Mouse (Mus musculus): ENCODE results near the gene Kdelr3. TPM values are rescaled to one million over a fixed set of nuclear protein-coding genes. Genes with fewer than 3 reads are reported as not detected.

Kdelr3 gene
- polyA plus RNA-seq, 1 experiment from 2014 or later: 9.3 TPM

Small RNA genes lying within 50 kb of the gene (microRNA-seq; reads per million reads assigned to microRNA genes)
- gene Gm44302: not detected

Other genes starting within 250 kb of the Kdelr3 start
- 1.3 and 3.6 TPM in 2 replicates for gene Baiap2l2, start 230.9 kb upstream of the Kdelr3 start, polyA plus RNA-seq (2015; fragmentation: Nextera tagmentation; extraction: Ambion mirVana)
- 29.8 and 35.3 TPM in 2 replicates for gene Pla2g6, start 188.0 kb upstream of the Kdelr3 start, polyA plus RNA-seq (2015; fragmentation: Nextera tagmentation; extraction: Ambion mirVana)
- 0.85 and 0.86 TPM in 2 replicates for gene Maff, start 169.8 kb upstream of the Kdelr3 start, polyA plus RNA-seq (2015; fragmentation: Nextera tagmentation; extraction: Ambion mirVana)
- 42.5 and 43.2 TPM in 2 replicates for gene Tmem184b, start 112.8 kb upstream of the Kdelr3 start, polyA plus RNA-seq (2015; fragmentation: Nextera tagmentation; extraction: Ambion mirVana)
- gene Csnk1e, start 60.8 kb upstream of the Kdelr3 start, polyA plus RNA-seq (2015; fragmentation: Nextera tagmentation; extraction: Ambion mirVana): 193 and 218 TPM in 2 replicates
- not detected in 2 replicates for gene Kcnj4, start 11.2 kb upstream of the Kdelr3 start, polyA plus RNA-seq (2015; fragmentation: Nextera tagmentation; extraction: Ambion mirVana)
- 49.8 and 56.8 TPM in 2 replicates for gene Ddx17, start 30.3 kb downstream of the Kdelr3 start, polyA plus RNA-seq (2015; fragmentation: Nextera tagmentation; extraction: Ambion mirVana)
- 0.51 and 0.77 TPM in 2 replicates for gene Dmc1, start 88.7 kb downstream of the Kdelr3 start, polyA plus RNA-seq (2015; fragmentation: Nextera tagmentation; extraction: Ambion mirVana)
- 4.0 and 5.1 TPM in 2 replicates for gene Fam227a, start 142.5 kb downstream of the Kdelr3 start, polyA plus RNA-seq (2015; fragmentation: Nextera tagmentation; extraction: Ambion mirVana)
- gene Cby1, start 142.8 kb downstream of the Kdelr3 start, polyA plus RNA-seq (2015; fragmentation: Nextera tagmentation; extraction: Ambion mirVana): 101 and 105 TPM in 2 replicates
- gene Tomm22, start 154.4 kb downstream of the Kdelr3 start, polyA plus RNA-seq (2015; fragmentation: Nextera tagmentation; extraction: Ambion mirVana): 233 and 237 TPM in 2 replicates
- 20.6 and 21.3 TPM in 2 replicates for gene Josd1, start 171.5 kb downstream of the Kdelr3 start, polyA plus RNA-seq (2015; fragmentation: Nextera tagmentation; extraction: Ambion mirVana)
- gene Gtpbp1, start 174.4 kb downstream of the Kdelr3 start, polyA plus RNA-seq (2015; fragmentation: Nextera tagmentation; extraction: Ambion mirVana): 51.4 and 53.6 TPM in 2 replicates
- gene Sun2, start 226.1 kb downstream of the Kdelr3 start, polyA plus RNA-seq (2015; fragmentation: Nextera tagmentation; extraction: Ambion mirVana): 5.7 and 6.0 TPM in 2 replicates